Mouse (Mus musculus) NIH3T3 (cell line): ENCODE results near the gene Kif21b.

ENCODE experiments used
- DNase-seq: peaks from one replicate; pipeline ENCODE4 v3.0.0-alpha.2; 2012; ENCODE audit warnings: low read depth

The Kif21b gene

DNA sequence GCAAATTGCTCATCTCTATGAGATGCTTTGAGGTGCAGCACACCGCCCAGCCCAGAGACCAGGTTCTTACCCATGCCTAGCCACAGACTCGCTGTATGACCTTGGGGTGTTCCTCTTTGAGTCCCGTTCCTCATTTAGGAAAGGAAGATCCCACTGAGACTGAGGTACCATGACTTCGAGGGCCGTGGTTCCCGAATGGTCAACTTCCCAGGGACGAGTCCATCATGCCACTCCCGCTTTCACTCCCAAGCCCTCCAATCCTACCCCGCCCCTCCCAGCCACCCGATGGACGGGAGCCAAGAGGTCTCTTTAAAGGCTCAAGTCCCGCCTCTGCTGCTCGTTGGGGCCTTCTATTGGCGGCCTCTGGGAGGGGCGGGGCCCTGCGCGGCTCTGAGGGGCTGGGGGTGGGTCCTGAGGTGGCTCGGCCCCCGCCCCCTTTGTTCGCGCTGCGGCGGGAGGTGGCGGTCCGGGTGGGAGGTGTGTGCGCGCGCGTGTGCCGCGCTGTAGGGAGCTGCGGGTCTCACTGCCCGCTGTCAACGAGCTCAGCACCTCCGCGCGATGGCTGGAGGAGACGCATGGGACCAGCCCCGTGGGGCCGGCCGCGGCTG lies at the start of gene Kif21b:
Kif21b (plus strand) TSS at position 439 of the 608 bp plus-strand sequence.
- peak; percentile 63 for DNase-seq

DNA sequence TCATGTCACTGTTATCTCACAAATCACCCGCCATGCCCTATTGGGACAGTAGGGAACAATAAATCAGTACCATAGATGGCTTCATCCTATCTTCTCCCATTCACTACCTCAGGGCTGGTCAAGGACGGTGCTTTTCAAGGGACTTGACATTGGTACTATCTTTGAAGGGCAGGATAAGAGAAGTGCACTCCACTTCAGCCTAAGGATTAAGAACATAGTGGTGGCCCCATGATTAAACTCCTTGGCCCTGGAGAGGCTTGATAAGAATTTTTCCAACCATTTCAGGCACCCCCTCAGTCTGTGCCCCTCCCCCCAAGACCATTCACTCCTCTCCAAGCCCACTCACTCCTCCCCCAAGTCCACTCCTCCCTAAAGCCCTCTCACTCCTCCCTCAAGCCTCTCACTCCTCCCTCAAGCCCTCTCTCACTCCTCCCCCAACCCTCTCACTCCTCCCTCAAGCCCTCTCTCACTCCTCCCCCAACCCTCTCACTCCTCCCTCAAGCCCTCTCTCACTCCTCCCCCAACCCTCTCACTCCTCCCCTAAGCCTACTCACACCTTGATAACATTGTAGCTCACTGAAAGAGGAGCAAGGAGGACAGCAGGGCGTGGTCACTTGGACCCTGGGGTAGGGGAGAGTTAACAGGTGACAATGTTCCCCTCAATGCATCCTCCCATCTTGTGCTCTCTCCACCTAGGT lies 45.1 kb upstream of the Kif21b start:
- DNase-seq, result no peak

DNA sequence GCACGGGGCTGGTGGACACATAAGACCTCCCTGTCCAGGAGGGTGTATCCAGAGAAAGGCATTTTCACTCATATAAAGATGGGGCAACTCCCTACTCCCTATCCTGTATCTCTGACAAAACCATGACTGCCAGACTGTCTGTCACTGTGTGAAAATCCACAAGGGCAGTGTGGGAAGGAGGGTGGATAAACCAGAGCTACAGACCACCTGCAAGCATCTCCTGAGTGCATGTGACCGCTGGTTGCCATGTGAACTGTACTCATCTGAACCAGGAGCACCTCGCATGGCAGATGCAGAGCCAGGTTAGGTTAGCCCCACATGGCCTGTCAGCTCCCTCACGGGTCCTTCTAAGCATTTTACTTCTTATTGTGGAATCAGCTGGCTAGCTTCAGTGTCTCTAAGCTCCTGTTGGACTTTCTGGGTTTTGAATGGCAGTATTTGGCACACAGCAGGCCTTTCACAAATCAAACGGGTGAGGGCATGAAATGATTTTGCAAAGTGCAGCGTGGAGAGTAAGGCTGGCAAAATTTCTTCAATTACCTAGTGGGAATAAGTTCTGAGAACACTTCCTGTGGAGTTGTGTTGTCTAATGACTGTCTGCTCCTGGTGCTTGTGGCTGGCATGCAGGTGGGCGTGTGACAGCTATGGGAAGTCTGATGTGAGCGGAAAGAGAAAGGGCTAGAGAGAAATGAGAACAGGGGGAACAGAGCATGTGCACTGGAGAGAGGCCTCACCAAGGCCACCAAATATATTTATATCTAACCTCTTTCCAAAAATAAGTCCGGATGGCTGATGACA lies 41.6 kb upstream of the Kif21b start:
- DNase-seq, result no peak

DNA sequence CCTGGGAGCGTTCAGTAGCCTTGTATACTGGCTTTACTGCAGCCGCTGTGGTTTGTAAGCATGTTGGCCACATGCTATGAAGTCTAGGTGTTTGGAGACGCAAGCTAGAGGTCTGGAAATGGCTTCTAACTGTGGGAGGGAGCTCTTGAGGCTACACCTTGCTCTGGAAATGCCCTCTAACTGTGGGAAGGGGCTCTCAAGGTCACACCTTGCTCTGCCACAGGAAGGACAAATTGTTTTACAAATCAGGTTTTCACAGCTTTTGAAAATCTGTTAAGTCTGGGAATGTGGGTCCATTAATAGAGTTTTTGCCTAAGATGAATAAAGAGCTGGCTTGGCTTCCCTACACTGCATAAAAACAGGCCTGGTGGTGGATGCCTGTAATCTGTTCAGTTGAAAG lies 37.5 kb upstream of the Kif21b start:
- no peak for DNase-seq

DNA sequence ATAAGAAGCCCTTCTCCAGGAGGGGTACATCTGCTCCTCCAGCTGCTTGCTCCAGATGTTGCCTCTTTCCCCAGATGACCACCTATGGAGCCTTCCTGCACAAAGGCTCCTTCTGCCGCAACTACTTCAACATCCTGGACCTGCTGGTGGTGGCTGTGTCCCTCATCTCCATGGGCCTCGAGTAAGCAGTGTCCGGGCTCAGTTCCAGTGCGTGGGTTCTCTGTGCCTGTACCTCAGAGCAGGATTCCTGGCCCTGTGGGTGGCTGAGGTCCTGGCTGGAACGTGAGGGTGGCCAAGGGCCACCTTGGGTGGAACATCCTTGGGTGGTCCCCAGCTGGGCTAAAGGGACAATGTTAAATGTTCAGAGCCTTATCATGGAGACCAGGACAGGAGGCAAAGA lies 36.4 kb upstream of the Kif21b start:
- no peak for DNase-seq

- DNase-seq, result no peak
Measured at GRCm38 (mm10) chr1:136102094-136102493, 29.1 kb upstream of the Kif21b start.

GRCm38 (mm10) chr1:136102551-136102950 lies 28.6 kb upstream of the Kif21b start:
- DNase-seq, result no peak

DNA sequence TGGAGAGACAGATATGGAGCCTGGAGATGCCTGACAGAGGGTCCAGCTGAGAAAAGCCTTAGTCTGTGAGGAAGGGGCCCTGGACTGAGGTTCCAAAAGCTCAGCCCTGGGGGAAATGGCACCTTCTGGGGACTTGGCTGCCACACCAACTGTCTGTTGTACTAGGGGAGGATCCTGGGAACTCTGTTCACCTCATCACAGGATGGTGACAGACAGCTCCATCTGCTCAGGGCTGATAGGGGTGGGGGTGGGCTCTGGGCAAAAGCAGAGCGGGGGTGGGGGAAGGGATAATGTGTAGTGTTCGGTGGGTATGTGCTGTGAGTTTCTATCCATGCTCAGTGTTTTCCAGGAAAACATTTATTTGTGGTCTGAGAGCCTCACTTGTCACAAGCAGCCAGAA lies 28.2 kb upstream of the Kif21b start:
- no peak for DNase-seq

DNA sequence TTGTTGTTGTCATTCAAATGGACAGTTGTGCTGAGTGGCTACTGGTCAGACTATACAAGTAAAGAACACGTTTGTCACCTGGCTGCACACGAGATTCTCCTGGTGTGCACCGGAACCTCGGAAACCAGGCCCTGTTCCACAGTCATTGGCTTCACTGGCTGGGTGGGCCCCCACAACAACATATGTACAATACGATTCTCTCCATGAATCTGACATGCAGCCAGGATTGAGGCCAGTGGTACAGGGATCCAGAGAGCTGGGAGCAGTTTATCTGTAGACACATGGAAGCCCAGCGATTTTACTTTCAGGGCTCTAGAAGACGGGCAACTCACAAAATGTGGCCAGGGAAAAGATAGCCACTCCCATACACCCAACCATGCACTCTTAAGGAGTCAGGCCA lies 27.5 kb upstream of the Kif21b start:
- no peak for DNase-seq

DNA sequence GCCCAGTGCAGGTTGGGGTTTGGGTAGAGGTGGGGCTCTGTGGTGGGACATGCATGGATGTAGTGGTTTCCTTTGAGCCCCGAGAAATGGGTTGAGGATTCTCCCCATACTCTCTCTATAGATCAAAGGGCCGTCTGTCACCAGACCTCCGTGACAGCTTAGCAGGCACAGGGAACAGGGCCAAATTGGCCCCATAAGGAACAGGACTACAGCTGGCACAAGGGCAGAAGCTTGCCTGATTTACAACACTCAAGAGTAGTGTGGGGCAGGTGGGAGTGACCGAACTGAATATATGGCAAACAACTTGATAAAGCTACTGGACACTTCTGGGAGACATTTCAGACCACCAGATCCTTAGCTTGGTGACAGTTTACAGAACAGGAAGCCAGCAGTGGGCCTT lies 26.4 kb upstream of the Kif21b start:
- DNase-seq, result no peak

- DNase-seq, result no peak
Measured at GRCm38 (mm10) chr1:136109464-136109863, 21.7 kb upstream of the Kif21b start.

DNA sequence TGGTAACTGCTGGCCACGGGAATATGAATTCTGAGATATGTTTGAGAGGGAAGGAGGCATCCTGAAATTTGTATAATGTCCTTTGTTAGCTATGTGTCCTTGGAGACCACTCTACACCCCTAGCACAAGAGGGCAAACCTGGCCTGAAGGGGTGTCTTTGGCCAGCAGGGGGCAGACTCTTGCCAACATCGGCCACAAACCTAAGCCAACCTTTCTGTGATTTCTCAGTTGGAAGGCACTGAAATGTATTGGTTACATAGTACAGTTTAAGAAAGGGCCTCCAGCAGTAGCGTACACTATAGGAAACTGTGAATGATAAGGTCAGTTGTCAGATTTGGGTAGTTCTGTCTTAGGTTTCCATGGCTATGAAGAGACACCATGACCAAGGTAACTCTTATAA lies 15.0 kb upstream of the Kif21b start:
- peak; percentile 83 for DNase-seq

DNA sequence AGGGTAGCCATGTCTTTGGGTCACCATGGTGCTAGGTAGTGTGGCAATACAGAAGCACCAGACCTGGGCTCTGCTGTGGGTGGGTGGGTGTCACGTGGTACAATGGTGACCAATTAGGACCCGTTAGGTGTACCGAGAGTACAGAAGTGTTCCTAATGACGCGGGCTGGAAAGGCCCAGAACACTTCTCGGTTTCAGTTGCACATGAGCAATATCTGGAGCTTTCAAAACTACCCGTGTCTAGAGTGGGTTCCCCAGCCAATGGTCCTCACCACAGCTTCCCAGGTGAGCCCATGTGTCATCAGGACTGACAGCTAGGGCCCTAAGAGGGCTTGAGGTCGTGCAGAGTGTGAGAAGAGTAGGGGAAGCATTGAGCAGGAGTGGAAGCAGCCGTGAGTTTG lies 14.1 kb upstream of the Kif21b start:
- no peak for DNase-seq

DNA sequence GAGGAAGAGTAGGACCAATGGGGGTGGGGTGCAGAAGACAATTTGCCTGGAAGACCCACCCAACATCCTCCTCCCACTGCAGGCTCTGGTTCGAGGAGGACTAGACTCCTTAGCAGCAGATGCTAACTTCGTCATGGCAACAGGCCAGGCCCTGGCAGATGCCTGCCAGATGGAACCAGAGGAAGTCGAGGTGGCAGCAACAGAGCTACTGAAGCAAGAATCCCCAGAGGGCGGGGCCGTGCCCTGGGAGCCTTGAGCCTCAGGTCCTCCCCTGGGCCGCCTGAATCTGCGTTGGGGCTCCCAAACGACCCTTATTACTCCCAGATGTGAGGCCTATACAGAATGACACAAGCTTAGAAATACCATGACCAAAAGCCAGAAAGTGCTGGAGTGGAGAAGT lies 12.3 kb upstream of the Kif21b start:
- peak; percentile 48 for DNase-seq

DNA sequence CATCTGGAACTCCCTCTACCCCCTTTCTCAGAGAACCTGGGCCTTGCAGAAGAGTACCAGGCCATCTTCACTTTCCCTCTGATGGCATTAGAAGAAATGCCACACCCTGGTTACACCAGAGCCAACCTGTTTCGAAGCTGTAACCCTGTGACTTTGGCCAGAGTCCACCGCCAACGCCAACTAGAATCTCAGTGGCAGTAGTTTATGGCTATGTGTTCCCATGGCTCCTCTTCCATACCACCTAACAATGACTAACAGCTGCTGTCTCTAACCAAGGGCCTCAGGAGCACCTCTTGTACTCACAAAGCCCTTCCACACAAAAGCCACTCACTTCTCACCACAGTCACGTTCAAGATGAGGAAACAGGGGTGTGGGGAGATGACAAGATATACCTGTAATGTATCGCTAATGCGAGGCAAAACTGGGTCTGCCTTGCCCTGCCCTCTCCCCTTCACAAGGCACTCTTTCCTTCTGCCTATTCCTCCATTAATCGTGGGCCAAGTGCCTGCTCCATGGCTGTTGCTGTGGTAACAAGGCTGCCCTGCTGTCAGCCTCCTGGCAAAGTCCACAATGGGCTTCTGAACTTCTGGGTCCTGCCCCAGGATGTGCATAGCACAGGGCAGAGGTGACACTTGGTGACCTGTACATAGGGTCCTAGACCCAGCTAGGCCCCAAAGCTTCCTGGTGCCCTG lies 11.5 kb upstream of the Kif21b start:
- DNase-seq, result no peak

DNA sequence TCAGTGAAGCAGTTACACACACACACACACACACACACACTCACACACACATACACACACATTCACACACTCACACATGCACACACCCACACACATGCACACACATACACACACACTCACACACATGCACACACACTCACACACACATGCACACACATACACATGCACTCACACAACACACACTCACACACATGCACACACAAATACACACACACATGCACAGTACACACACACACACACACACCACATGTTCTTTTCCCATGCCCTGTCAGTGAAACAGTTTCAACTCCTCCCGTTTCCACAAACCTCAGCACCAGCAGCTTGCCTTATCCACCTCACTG lies 11.0 kb upstream of the Kif21b start:
- no peak for DNase-seq

DNA sequence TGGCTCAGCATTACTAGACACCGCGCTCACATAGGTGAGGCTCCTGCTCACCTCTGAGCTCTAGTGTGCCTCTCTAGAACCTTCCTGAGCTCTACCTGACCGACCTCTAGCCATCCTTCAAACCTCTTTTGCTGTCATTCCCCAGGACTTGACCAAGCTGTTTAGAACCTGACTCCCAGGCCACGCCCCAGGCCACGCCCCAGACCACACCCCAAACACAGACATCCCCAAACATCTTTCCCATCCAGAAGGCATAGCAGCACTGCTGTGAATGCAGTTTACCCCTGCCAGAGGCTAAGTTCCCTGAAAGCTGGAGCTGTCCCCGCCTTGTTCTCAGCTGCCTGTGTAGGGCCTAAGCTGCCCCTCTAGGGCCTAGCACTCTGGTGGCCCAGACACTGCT lies 10.4 kb upstream of the Kif21b start:
- no peak for DNase-seq

- DNase-seq, result no peak
Measured at GRCm38 (mm10) chr1:136122030-136122429, 9.2 kb upstream of the Kif21b start.

- no peak for DNase-seq
Measured at GRCm38 (mm10) chr1:136126159-136126765, 4.9 kb upstream of the Kif21b start.

DNA sequence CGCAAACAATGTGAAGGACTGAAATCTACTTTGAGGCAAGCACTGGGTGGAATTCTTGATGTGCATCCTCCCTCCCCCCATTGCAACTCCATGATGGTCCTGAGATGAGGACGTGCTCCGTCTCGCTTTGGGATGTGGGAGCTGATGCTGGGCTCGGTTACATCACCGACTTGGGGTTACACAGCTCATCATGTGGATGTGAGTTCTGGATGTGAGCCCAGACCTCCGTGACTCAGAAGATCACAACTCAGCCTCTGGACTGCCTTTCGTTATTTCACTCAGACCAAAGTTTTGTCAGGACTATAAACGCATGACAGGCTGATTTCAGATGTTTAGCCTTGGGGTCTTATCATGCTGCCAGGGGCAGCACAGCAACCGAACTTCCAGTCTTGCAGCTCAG lies 4.3 kb upstream of the Kif21b start:
- DNase-seq, result peak; percentile 99

GRCm38 (mm10) chr1:136127856-136128255 lies 3.3 kb upstream of the Kif21b start:
- DNase-seq, result no peak

GRCm38 (mm10) chr1:136128416-136128815 lies 2.8 kb upstream of the Kif21b start:
- peak; percentile 54 for DNase-seq
